Mouse (Mus musculus) lung, adult 2 months (tissue): Measurements from ENCODE around the gene Lrrc28. TPM values are rescaled to one million over a fixed set of nuclear protein-coding genes. Genes with fewer than 3 reads are reported as not detected.

Experiments
- DNase-seq: peaks from one replicate; pipeline ENCODE4 v3.0.0; 2022
- H3K4me1 ChIP-seq: fragments of 200-500 bp; 2 replicates; pipeline ENCODE4 v1.6.1; 2011; ENCODE audit warnings: low read length; ENCODE audit not compliant: control insufficient read depth, insufficient read depth
- H3K4me3 ChIP-seq: fragments of 200-500 bp; replicated peaks from 2 replicates; pipeline ENCODE3; 2011; ENCODE audit warnings: low read depth, mild to moderate bottlenecking, control low read depth, low read length; ENCODE audit errors: extremely low read depth
- CTCF ChIP-seq: fragments of 200-500 bp; IDR thresholded peaks from 2 replicates; pipeline ENCODE4 v1.5.1; 2011; ENCODE audit warnings: mild to moderate bottlenecking, low read length, control low read depth; ENCODE audit not compliant: insufficient read depth
- POLR2A ChIP-seq: fragments of 200-500 bp; IDR thresholded peaks from 2 replicates; pipeline ENCODE4 v1.6.1; 2011; ENCODE audit warnings: low read depth, mild to moderate bottlenecking, control low read depth, low read length, borderline replicate concordance; ENCODE audit errors: extremely low read depth
- WGBS: fragments of 180-500 bp; shearing (Covaris S2); methylation state at CpG from one replicate; pipeline ENCODE4 v1.1.7; 2018; 5-methylcytosine and 5-hydroxymethylcytosine counted together
- polyA plus RNA-seq: library from polyadenylated mRNA; depleted of rRNA; stranded (reverse); fragments of >200 nt; gene quantifications from 2 replicates; pipeline ENCODE4 v1.2.3, GENCODE M21; 2012; rRNA removed

The Lrrc28 gene
- polyA plus RNA-seq, 1 experiment, result 25.4 TPM

DNA sequence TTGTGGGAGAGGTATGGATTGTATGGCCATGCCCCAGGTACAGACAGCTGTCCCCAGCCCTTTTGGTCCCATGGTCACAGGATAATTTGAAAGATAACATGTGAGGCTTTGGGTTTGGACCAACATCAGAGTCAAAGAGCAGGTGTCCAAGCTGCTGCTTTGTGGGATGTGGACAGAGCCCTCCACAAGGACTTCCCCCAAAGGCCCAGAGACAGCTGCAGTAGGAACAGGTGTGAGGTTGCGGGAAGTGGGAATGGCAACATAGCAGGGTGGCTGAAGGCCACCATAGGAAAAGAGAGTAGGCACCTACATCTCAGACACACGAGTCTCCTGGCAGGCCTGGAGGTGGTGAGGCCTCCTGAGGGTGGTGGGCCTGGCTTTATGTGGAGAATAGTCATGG lies 178.7 kb downstream of the Lrrc28 start:
- H3K4me3 ChIP-seq, result no peak overlapping the region
- TF ChIP-seq CTCF (no peak), POLR2A (no peak)
- no peak for DNase-seq
- H3K4me1 ChIP-seq, result peaks cover 21% of the 10 kb centered on the region
- WGBS, result 96% methylated on average over 2 of the region's 2 CpGs

DNA sequence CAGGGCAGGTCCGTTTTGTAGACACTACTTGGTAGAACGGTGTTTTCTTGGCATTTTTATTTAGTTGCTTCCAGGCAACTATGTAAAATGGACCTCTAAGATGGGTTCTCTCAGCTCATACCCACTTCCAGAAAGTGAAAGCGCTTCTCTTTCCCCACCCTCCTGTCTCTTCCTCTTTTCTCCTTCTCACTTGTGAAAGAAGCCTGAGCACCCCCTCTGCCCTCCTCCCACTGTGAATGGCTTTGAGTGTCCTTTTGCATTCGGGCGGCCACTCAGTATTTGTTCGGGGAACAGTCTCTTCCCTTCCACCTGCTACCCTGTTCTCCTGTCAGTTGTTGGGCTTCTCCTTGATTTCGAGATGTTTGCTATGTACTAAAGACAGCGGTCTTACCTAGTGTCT lies 180.4 kb downstream of the Lrrc28 start:
- peaks cover 32% of the 10 kb centered on the region for H3K4me1 ChIP-seq
- no peak for DNase-seq
- H3K4me3 ChIP-seq, result no peak overlapping the region
- WGBS, result 83% methylated on average over 8 of the region's 8 CpGs
- TF ChIP-seq CTCF (no peak), POLR2A (no peak)

DNA sequence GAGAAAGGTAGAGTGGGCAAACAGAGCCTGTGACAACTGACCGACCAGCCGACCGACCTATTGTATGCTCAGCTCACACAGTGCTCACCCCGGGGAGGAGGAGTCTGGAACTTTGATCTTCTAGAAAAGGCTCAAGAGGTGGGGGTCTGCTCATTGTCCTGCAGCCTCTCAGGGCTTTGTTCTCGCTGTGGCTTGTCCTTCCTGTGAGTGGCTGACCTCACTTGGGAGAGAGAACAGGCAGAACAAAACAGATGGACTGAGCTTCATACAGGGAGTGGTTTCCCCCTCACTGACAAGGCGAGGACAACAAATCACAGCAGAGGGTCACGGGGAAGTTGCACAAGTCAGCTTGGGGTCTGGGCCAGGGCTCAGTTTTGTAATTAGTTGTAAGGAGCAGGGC lies 181.5 kb downstream of the Lrrc28 start:
- peaks cover 34% of the 10 kb centered on the region for H3K4me1 ChIP-seq
- 27% methylated on average over 7 of the region's 7 CpGs for WGBS
- peak; percentile 50 for DNase-seq

More for the DNA sequence above, 181.5 kb downstream of the Lrrc28 start:
- TF ChIP-seq POLR2A, result peak; percentile 38; the same call in 1 of the 2 replicates
- no peak for TF ChIP-seq CTCF
- H3K4me3 ChIP-seq, result no peak overlapping the region

Other genes starting within 250 kb of the Lrrc28 start
- gene Ttc23, start 2.1 kb upstream of the Lrrc28 start, polyA plus RNA-seq, result 4.6 and 10.0 TPM in 2 replicates
- gene Synm, start 114.5 kb upstream of the Lrrc28 start, polyA plus RNA-seq, result 14.0 and 17.2 TPM in 2 replicates